19 mouse cellular contexts compared by ENCODE assay signal in genomic region chr12:79713286-79713685, GRCm38 (mm10).
"Had no signal": no experiment of that assay in that cellular context is flagged by ENCODE, and none has a peak within 500 bp of the region (broad histone marks: within the 10 kb centered on the region; RNA-seq: fewer than 3 reads in every experiment).

No protein-coding gene starts in this region.

- H3K4me3 ChIP-seq: limb, embryonic 12.5 days; liver, embryonic 13.5 days; lung, embryonic 15.5 days; midbrain, embryonic 15.5 days; myocyte; neural tube, embryonic 12.5 days; stomach, embryonic 15.5 days had no signal

- H3K4me2 ChIP-seq: limb, embryonic 12.5 days; liver, embryonic 13.5 days; lung, embryonic 15.5 days; midbrain, embryonic 15.5 days; neural tube, embryonic 12.5 days; stomach, embryonic 15.5 days had no signal

- H3K9me3 ChIP-seq: limb, embryonic 12.5 days; liver, embryonic 13.5 days; lung, embryonic 15.5 days; midbrain, embryonic 15.5 days; neural tube, embryonic 12.5 days; stomach, embryonic 15.5 days had no signal

- H3K36me3 ChIP-seq: limb, embryonic 12.5 days; liver, embryonic 13.5 days; lung, embryonic 15.5 days; midbrain, embryonic 15.5 days; neural tube, embryonic 12.5 days; stomach, embryonic 15.5 days had no signal

- H3K27me3 ChIP-seq: limb, embryonic 12.5 days; liver, embryonic 13.5 days; lung, embryonic 15.5 days; midbrain, embryonic 15.5 days; neural tube, embryonic 12.5 days; stomach, embryonic 15.5 days had no signal

- H3K9ac ChIP-seq: limb, embryonic 12.5 days; liver, embryonic 13.5 days; liver, postnatal 0 days; lung, embryonic 15.5 days; midbrain, embryonic 15.5 days; neural tube, embryonic 12.5 days; stomach, embryonic 15.5 days had no signal

- H3K27ac ChIP-seq: liver, embryonic 13.5 days; lung, embryonic 15.5 days; midbrain, embryonic 15.5 days; neural tube, embryonic 12.5 days; stomach, embryonic 15.5 days had no signal

- DNase-seq: kidney, adult 18-20 months; kidney, postnatal 14 days; layer of hippocampus, adult 9-11 months; layer of hippocampus, postnatal 36 days; liver; liver, embryonic 13.5 days; liver, postnatal 0 days; lung, postnatal 14 days; retina, postnatal 1 day; right cerebral cortex, postnatal 4 days; spleen, adult 18-20 months; thymus, adult 2 months; thymus, postnatal 25 days had no signal

- ATAC-seq: liver, postnatal 0 days; midbrain, embryonic 15.5 days had no signal
